Mouse (Mus musculus) ZHBTc4 (cell line): ENCODE results near the gene Zbtb4.
A peak's percentile ranks its signal among the peaks of the same experiment; 100 is the strongest.

ENCODE experiments used
- DNase-seq: peaks from one replicate; pipeline ENCODE4 v3.0.0-alpha.2; 2011; ENCODE audit warnings: low read depth, low spot score

Gene Zbtb4

GRCm38 (mm10) chr11:69763551-69763950 lies 2.2 kb upstream of the Zbtb4 start:
- DNase-seq = peak; percentile 74

- DNase-seq = peak; percentile 65
Measured at GRCm38 (mm10) chr11:69766126-69766609, 456 bp downstream of the Zbtb4 start.

- DNase-seq = no peak
Measured at GRCm38 (mm10) chr11:69766872-69767624, 1.3 kb downstream of the Zbtb4 start.

GRCm38 (mm10) chr11:69767625-69767909 lies 1.9 kb downstream of the Zbtb4 start:
- DNase-seq = no peak

GRCm38 (mm10) chr11:69774961-69775360 lies 9.2 kb downstream of the Zbtb4 start:
- no peak for DNase-seq

GRCm38 (mm10) chr11:69775716-69776115 lies 10.0 kb downstream of the Zbtb4 start:
- no peak for DNase-seq

- no peak for DNase-seq
Measured at GRCm38 (mm10) chr11:69776488-69776887, 10.8 kb downstream of the Zbtb4 start.

GRCm38 (mm10) chr11:69777504-69778257 lies 12.0 kb downstream of the Zbtb4 start:
- DNase-seq = no peak

- no peak for DNase-seq
Measured at GRCm38 (mm10) chr11:69778258-69778982, 12.7 kb downstream of the Zbtb4 start.

- DNase-seq = no peak
Measured at GRCm38 (mm10) chr11:69778985-69779384, 13.3 kb downstream of the Zbtb4 start.

- DNase-seq = peak; percentile 81
Measured at GRCm38 (mm10) chr11:69781828-69782227, 16.1 kb downstream of the Zbtb4 start.

- peak; percentile 97 for DNase-seq
Measured at GRCm38 (mm10) chr11:69784793-69785272, 19.1 kb downstream of the Zbtb4 start.

- DNase-seq = peak; percentile 49
Measured at GRCm38 (mm10) chr11:69787306-69787705, 21.6 kb downstream of the Zbtb4 start.

- DNase-seq = no peak
Measured at GRCm38 (mm10) chr11:69789431-69789830, 23.7 kb downstream of the Zbtb4 start.

- DNase-seq = no peak
Measured at GRCm38 (mm10) chr11:69791420-69791819, 25.7 kb downstream of the Zbtb4 start.

- DNase-seq = no peak
Measured at GRCm38 (mm10) chr11:69793429-69793828, 27.7 kb downstream of the Zbtb4 start.

- DNase-seq = peak; percentile 98
Measured at GRCm38 (mm10) chr11:69795168-69795982, 29.7 kb downstream of the Zbtb4 start, which contains the start of gene Chrnb1. TSS of gene Chrnb1 (minus strand) at chr11:69795943.

- no peak for DNase-seq
Measured at GRCm38 (mm10) chr11:69795983-69796435, 30.3 kb downstream of the Zbtb4 start.

GRCm38 (mm10) chr11:69797924-69798323 lies 32.2 kb downstream of the Zbtb4 start:
- no peak for DNase-seq

- DNase-seq = peak; percentile 46
Measured at GRCm38 (mm10) chr11:69799394-69800137, 33.9 kb downstream of the Zbtb4 start.

GRCm38 (mm10) chr11:69800138-69800391 lies 34.4 kb downstream of the Zbtb4 start:
- no peak for DNase-seq
